Mouse (Mus musculus) midbrain, embryonic 16.5 days (tissue): ENCODE data around the gene Plpp1. TPM values are rescaled to one million over a fixed set of nuclear protein-coding genes. Genes with fewer than 3 reads are reported as not detected.
A peak's percentile ranks its signal among the peaks of the same experiment; 100 is the strongest.

Experiments
- ATAC-seq: fragments of 200-750 bp; cut with Nextera tagmentation; 2 replicates; pipeline ENCODE4 v1.8.0; 2017; ENCODE audit warnings: moderate TSS enrichment
- H3K27ac ChIP-seq: fragments of 300-500 bp; sonication (generic); 2 replicates; pipeline ENCODE4 v1.5.1; 2014; ENCODE audit warnings: mild to moderate bottlenecking, low read length, mixed read lengths
- H3K27me3 ChIP-seq: fragments of 300-500 bp; sonication (generic); 2 replicates; pipeline ENCODE4 v1.6.1; 2014; ENCODE audit warnings: low read depth, low read length, mixed read lengths; ENCODE audit not compliant: control insufficient read depth, insufficient read depth
- H3K36me3 ChIP-seq: fragments of 300-500 bp; sonication (generic); 2 replicates; pipeline ENCODE4 v1.6.1; 2014; ENCODE audit warnings: mild to moderate bottlenecking, low read length, moderate library complexity, mixed read lengths; ENCODE audit not compliant: control insufficient read depth, insufficient read depth
- H3K4me1 ChIP-seq: fragments of 300-500 bp; sonication (generic); 2 replicates; pipeline ENCODE4 v1.6.1; 2014; ENCODE audit warnings: mild to moderate bottlenecking, low read length, mixed read lengths; ENCODE audit not compliant: control insufficient read depth, insufficient read depth
- H3K4me2 ChIP-seq: fragments of 300-500 bp; sonication (generic); 2 replicates; pipeline ENCODE4 v1.6.1; 2014; ENCODE audit warnings: mild to moderate bottlenecking, low read length, mixed read lengths
- H3K4me3 ChIP-seq: fragments of 300-500 bp; sonication (generic); 2 replicates; pipeline ENCODE4 v1.5.1; 2014; ENCODE audit warnings: low read depth, mild to moderate bottlenecking, low read length, moderate library complexity, mixed read lengths
- H3K9ac ChIP-seq: fragments of 300-500 bp; sonication (generic); 2 replicates; pipeline ENCODE4 v1.6.1; 2014; ENCODE audit warnings: low read depth, low read length, mixed read lengths
- H3K9me3 ChIP-seq: fragments of 300-500 bp; sonication (generic); replicated peaks from 2 replicates; pipeline ENCODE4 v1.6.1; 2014; ENCODE audit warnings: mild to moderate bottlenecking, low read length, mixed read lengths; ENCODE audit not compliant: control insufficient read depth, poor library complexity, severe bottlenecking
- WGBS: fragments of 180-500 bp; shearing (Covaris S2); extraction: QIAGEN DNeasy Blood & Tissue Kit; methylation state at CpG from one replicate; pipeline ENCODE4 v1.1.7; 2014; 5-methylcytosine and 5-hydroxymethylcytosine counted together
- polyA plus RNA-seq: library from polyadenylated mRNA; unstranded; fragments of >200 nt; fragmentation: Nextera tagmentation; extraction: Ambion mirVana; gene quantifications from 2 replicates; pipeline ENCODE4 v1.2.1, GENCODE M21; 2015

Gene Plpp1
- polyA plus RNA-seq, 1 experiment from 2014 or later: 69.5 TPM

DNA sequence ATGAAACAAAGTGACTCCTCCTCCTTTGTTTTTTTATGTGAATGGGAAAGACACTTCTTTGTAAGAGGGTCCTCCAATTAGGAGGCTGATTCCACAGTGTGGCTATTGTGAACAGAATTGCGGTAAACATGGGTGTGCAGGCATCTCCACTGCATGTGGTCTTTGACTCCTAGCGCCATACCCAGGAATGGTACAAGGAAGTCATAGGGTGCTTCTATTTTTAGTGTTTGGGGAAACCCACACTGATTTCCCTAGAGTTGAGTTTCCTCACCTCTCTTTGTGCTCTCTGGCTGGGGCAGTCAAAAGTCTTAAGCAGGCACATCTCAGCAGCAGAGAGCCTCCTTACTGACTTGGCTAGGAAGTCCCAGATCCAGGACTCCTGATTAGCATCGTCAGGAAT, 14.4 kb upstream of the Plpp1 start:
- H3K27me3 ChIP-seq: no peaks in the 10 kb centered on the region
- H3K4me3 ChIP-seq: no peak overlapping the region
- H3K36me3 ChIP-seq: no peaks in the 10 kb centered on the region
- ATAC-seq: no peak
- 56% methylated on average over 3 of the region's 3 CpGs for whole genome bisulfite sequencing
- no peak overlapping the region for H3K27ac ChIP-seq
- no peaks in the 10 kb centered on the region for H3K4me1 ChIP-seq
- H3K9ac ChIP-seq: no peak overlapping the region
- no peaks in the 10 kb centered on the region for H3K9me3 ChIP-seq
- no peak overlapping the region for H3K4me2 ChIP-seq

GRCm38 (mm10) chr13:112786942-112787533, 13.6 kb upstream of the Plpp1 start:
- no peaks in the 10 kb centered on the region for H3K36me3 ChIP-seq
- H3K4me2 ChIP-seq: no peak overlapping the region
- no peak overlapping the region for H3K27ac ChIP-seq
- H3K4me3 ChIP-seq: no peak overlapping the region
- no peaks in the 10 kb centered on the region for H3K4me1 ChIP-seq
- WGBS: 80% methylated on average over 10 of the region's 10 CpGs
- no peaks in the 10 kb centered on the region for H3K9me3 ChIP-seq
- H3K9ac ChIP-seq: no peak overlapping the region
- no peaks in the 10 kb centered on the region for H3K27me3 ChIP-seq
- no peak for ATAC-seq

GRCm38 (mm10) chr13:112790774-112791173, 9.8 kb upstream of the Plpp1 start:
- Histone ChIP-seq H3K9ac (no peak overlapping the region), H3K36me3 (no peaks in the 10 kb centered on the region), H3K9me3 (no peaks in the 10 kb centered on the region), H3K4me3 (no peak overlapping the region), H3K4me1 (no peaks in the 10 kb centered on the region), H3K4me2 (no peak overlapping the region), H3K27ac (no peak overlapping the region), H3K27me3 (no peaks in the 10 kb centered on the region)
- 81% methylated on average over 5 of the region's 5 CpGs for WGBS
- no peak for ATAC-seq

- H3K9ac ChIP-seq: no peak overlapping the region
- H3K36me3 ChIP-seq: no peaks in the 10 kb centered on the region
- no peaks in the 10 kb centered on the region for H3K9me3 ChIP-seq
- 86% methylated on average over 5 of the region's 5 CpGs for WGBS
- H3K27me3 ChIP-seq: no peaks in the 10 kb centered on the region
- H3K4me3 ChIP-seq: no peak overlapping the region
- no peak overlapping the region for H3K27ac ChIP-seq
- no peak overlapping the region for H3K4me2 ChIP-seq
- H3K4me1 ChIP-seq: no peaks in the 10 kb centered on the region
- ATAC-seq: no peak
Observed at GRCm38 (mm10) chr13:112791906-112792305, 8.7 kb upstream of the Plpp1 start.

DNA sequence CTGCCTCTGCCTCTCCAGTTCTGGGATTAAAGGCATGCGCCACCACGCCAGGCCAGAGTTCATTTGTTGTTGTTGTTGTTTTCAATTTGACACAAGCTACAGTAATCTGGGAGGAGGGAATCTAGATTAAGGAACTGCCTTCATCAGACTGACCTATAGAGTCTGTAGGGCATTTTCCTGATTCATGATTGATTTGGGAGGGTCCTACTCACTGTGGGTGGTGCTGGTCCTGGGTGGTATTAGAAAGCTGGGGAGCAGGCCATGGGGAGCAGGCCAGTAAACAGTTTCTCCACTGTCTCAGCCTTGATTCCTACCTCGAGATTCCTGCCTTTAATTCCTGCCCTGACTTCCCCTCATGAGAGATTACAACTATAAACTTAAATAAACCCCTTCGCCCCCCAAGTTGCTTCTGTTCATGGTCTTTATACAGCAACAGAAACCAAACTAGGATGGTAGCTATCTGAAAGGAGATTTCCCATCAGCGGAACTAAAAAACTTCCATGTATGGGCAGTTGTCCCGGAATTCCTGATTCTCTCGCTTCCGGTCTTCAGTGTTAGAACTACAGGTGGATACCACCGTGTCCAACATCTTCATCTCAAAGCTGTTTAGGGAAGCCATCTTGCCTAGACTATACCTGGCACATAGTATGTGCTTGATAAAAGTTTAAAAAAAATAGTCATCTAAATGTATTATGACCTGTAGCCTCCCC, 2.2 kb upstream of the Plpp1 start:
- H3K4me1 ChIP-seq: peaks cover 16% of the 10 kb centered on the region
- WGBS: 93% methylated on average over 9 of the region's 9 CpGs
- H3K27ac ChIP-seq: no peak overlapping the region

DNA sequence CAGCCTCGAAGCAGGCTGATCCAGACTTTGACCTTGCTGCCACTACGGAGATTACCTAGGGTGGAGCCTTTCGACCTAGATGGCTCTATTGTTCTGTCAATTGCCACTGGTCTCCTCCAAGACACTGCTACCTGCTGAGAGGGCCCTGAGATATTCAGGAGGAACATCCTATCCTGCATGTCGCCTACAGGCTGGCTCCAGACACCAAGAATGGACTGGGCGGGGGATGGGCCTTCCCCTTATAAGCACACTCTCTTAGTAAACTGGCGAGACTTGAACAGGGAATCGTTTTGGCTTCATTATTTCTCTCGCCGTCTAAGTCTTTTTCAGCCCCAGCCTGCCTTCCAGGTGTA, 1.7 kb upstream of the Plpp1 start:
- ATAC-seq: no peak

More for the DNA sequence above, 2.2 kb upstream of the Plpp1 start:
- Histone ChIP-seq H3K27me3 (no peaks in the 10 kb centered on the region), H3K9ac (no peak overlapping the region), H3K4me3 (no peak overlapping the region), H3K4me2 (no peak overlapping the region), H3K9me3 (no peaks in the 10 kb centered on the region), H3K36me3 (no peaks in the 10 kb centered on the region)
- no peak for ATAC-seq

DNA sequence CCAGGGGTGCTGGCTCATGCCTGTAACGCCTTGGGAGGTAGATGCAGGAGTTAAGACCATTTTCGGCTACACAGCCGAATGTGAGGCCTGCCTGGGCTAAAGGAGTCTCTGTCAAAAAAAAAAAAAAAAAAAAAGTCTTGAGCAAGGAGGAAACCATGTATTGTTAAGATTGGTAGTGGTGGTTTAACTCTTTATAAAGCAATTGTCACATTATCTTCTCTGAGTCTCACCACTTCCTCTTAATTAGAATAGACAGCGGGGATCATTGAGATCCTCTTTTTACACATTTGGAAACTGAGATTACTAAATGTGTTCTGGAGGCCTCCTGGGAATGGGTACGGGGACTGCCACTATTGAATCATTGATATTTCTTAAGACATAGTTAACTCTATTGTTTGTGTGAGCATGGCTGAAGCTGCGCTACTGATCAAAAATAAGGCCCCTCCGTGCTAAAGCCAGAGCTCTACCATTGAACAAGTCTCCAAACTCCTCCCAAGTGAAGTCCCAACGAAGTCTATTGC, 811 bp upstream of the Plpp1 start:
- H3K9ac ChIP-seq: no peak overlapping the region; the same call in 1 of the 2 replicates
- no peak overlapping the region for H3K4me3 ChIP-seq
- H3K27me3 ChIP-seq: no peaks in the 10 kb centered on the region
- H3K4me2 ChIP-seq: peak overlapping the region; percentile 79; the same call in 1 of the 2 replicates
- ATAC-seq: no peak
- H3K4me1 ChIP-seq: peaks cover 21% of the 10 kb centered on the region
- WGBS: 74% methylated on average over 8 of the region's 8 CpGs
- peak overlapping the region; percentile 94 for H3K27ac ChIP-seq
- no peaks in the 10 kb centered on the region for H3K9me3 ChIP-seq
- H3K36me3 ChIP-seq: no peaks in the 10 kb centered on the region

More for the DNA sequence above, 1.7 kb upstream of the Plpp1 start:
- no peaks in the 10 kb centered on the region for H3K9me3 ChIP-seq
- WGBS: 83% methylated on average over 9 of the region's 9 CpGs
- H3K9ac ChIP-seq: no peak overlapping the region
- H3K27ac ChIP-seq: no peak overlapping the region
- H3K4me1 ChIP-seq: peaks cover 21% of the 10 kb centered on the region
- H3K4me2 ChIP-seq: no peak overlapping the region
- H3K36me3 ChIP-seq: no peaks in the 10 kb centered on the region
- H3K4me3 ChIP-seq: no peak overlapping the region
- H3K27me3 ChIP-seq: no peaks in the 10 kb centered on the region

DNA sequence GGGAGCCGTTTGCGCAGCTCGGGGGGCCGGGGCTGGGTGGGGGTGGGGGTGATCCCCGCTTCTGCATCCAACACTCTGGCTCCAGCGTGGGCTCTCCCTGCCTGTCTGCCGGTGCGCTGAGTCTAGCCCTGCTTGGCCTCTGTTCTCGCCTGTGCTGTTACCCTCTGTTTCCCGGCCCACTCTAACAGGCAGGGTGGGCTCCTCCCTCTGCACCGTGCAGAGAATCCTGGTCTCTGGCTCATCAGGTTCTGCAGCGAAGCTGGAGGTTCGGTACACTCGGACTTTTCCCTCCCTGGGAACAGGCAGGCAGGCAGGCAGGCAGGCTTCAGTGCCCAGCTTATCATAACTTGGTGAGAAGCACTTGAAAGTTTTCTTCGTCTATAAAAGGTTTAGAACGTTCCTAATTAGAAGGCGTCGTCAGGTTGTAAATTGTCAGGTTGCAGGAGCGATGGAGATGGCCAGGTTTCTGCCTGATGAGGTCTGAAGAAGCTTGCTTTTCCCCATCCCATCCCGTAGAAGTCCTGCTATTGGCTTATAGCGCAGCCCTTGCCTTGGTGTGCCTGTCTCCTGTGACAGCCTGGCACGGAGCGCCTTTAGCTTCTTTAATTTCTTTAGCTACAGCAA, 901 bp downstream of the Plpp1 start:
- Histone ChIP-seq H3K27ac (peak overlapping the region; percentile 94), H3K9me3 (no peaks in the 10 kb centered on the region), H3K4me1 (peaks cover 21% of the 10 kb centered on the region), H3K4me2 (peak overlapping the region; percentile 79), H3K9ac (peak overlapping the region; percentile 85), H3K4me3 (peak overlapping the region; percentile 71), H3K27me3 (no peaks in the 10 kb centered on the region), H3K36me3 (no peaks in the 10 kb centered on the region; the same call in 1 of the 2 replicates)
- under 1% methylated on average over 23 of the region's 23 CpGs for WGBS
- peak; percentile 89 for ATAC-seq

GRCm38 (mm10) chr13:112803106-112803505, 2.5 kb downstream of the Plpp1 start:
- peaks cover 2% of the 10 kb centered on the region; the same call in 1 of the 2 replicates for H3K36me3 ChIP-seq
- no peaks in the 10 kb centered on the region for H3K27me3 ChIP-seq
- H3K4me3 ChIP-seq: no peak overlapping the region
- no peaks in the 10 kb centered on the region for H3K9me3 ChIP-seq
- 82% methylated on average over 7 of the region's 7 CpGs for WGBS
- H3K27ac ChIP-seq: no peak overlapping the region
- no peak for ATAC-seq
- H3K9ac ChIP-seq: no peak overlapping the region
- H3K4me2 ChIP-seq: peak overlapping the region; percentile 24; the same call in 1 of the 2 replicates
- peaks cover 21% of the 10 kb centered on the region for H3K4me1 ChIP-seq
